Mouse (Mus musculus): ENCODE measurements around the gene Abhd2. TPM values are rescaled to one million over a fixed set of nuclear protein-coding genes. Genes with fewer than 3 reads are reported as not detected.
"Not testable (repeated sequence)": the region's sequence is repeated elsewhere in the genome, so short reads cannot be mapped to it uniquely, and the experiment has no call there.

Gene Abhd2
- total RNA-seq, 2 experiments from 2014 or later, result 67.6 to 67.7 TPM

DNA sequence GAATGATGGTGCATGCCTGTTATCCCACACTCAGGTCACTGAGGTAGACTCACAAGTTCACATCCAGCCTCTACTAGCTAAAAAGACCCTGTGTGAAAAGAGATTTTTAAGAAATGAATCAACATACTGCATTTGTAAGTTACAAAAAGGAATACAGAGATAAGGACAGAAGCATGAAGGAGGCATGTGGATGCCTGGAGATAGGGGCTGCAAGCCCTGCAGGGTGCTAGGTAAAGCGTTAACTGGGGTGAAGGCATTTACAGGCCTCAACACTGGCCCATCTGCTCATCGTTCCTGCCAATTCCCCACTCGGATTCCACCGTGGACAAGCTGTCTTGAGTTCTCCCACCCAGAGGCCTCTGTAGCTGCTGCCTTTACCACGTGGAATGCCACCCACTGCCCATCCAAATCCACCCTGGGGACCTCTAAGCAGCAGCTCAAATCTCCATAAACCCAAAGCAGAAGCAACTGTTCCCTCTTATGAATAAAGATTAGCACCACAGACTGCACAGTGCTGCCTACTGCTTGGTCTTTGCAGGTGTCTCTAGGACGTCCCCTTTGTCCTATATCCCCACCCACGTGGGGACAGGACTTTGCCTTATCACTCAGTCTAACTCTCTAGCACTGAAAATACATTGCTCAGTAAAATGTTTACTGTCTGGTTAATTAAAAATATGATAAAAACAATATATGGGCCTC lies 5.2 kb upstream of the Abhd2 start:
- no peak for DNase-seq

DNA sequence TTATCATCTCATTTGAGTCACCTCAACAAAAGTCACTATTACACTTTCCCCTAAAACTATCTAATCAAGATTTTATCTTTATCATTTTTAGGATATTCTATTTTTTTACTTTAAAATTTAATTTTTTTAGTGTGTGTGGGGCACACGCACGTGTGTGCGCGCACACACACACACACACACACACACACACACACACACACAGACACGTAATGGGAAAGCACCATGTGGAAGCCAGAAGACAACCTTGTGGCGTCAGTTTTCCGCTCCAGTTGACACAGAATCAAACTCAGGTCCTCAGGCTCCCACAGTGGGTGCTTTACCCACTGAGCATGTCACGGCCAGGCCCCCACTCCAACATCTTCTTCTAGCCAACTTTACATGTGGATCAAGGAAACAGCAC lies 4.1 kb upstream of the Abhd2 start:
- no peak for DNase-seq

DNA sequence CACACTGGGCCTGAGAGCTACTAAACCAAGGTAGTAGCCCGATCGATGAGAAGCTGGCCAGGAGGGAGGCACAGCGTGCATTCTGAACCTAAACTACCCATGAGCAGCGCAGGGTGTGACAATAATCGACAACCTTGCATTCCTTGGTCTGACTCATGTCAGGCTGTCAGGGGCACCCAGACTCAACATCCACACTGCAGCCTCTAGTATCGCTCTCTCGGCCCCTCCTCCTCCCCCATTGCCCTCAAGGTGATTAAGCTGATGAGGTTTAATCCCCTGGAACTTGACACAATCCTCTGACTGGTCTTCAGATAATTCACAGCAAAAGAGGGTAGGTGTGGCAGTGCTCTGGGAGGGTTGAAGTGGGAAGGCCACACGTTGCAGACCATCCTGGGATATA lies 3.6 kb upstream of the Abhd2 start:
- DNase-seq, result no peak

DNA sequence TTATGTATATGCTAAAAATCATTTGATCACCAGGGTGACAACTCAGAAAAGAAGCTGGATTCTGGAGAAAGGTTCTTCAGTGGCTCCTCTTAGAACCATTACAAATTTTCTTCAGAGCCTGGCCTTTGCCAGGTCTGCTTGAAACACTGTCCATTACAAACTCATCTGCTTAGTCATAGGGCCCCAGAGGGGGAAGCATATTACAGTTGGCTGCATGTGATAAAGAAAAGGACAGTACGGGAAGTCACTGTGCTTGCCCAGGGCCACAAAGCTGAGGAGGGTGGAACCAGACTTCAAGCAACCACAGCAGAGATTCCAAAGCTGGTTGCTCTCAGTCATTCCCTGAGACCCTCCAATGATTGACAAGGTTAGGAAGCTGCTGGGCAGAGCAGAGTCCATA lies 3.1 kb upstream of the Abhd2 start:
- no peak for DNase-seq

DNA sequence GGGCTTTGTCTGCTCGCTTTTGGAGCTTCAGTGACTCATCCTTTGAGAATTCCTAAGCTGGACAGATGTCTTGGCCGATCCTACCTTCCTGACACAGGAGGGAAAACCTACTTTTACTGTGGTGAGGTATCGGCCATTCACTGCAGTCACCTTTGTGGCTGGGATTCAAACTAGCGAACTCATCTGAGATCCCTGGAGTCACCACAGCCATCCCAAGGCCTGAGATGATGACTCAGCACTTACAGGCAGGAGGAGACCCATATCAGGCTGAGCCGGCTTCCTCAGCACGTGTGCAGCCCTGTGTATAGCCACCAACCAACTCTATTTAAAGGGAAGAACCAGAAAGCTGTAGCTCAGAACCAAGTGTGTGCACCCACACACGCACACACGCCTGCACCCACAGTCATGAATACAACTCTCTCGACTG lies 2.0 kb upstream of the Abhd2 start:
- no peak for DNase-seq

DNA sequence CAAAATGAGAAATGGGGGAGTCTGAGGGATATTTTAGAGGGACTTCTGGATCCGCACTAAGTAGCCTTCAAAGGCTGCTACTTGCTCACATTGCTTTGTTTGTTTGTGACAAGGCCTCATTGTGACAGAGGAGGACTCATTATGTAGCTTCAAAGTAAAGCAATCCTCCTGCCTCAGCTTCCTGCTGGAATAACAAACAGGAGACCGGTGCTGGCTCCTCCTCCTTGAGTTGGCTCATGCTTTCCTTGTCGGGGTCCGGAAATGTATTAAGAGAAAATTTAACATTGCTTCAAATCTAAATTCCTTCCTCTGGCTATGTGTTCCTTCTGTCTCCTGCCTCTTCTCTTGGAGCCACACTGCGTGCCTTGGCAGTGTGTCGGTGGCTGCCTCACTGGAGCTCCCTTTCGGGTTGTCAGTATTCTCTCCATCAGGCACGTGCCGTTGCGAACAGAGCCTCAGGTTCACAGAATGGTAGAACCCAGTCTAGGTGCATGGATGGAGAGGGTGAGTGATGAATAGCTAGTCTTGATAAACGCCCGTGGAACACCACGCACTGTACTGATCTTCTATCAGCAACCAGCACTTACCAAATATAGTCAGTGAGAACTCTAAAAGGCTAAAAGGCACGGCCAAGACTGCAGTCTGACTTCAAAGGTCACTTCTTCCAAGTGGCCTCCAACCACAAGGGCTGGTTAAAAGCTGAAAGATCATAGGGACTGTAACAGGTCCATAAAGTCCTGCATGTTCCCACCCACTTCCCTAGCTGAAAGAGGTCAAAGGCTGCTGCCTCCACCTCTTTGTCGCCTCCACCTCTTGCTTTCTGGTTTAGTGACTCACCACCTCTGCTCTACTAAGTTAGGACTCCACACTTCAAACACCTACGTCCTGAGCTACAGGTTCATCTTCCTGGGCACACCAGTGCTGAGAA lies 874 bp upstream of the Abhd2 start:
- no peak for DNase-seq

DNA sequence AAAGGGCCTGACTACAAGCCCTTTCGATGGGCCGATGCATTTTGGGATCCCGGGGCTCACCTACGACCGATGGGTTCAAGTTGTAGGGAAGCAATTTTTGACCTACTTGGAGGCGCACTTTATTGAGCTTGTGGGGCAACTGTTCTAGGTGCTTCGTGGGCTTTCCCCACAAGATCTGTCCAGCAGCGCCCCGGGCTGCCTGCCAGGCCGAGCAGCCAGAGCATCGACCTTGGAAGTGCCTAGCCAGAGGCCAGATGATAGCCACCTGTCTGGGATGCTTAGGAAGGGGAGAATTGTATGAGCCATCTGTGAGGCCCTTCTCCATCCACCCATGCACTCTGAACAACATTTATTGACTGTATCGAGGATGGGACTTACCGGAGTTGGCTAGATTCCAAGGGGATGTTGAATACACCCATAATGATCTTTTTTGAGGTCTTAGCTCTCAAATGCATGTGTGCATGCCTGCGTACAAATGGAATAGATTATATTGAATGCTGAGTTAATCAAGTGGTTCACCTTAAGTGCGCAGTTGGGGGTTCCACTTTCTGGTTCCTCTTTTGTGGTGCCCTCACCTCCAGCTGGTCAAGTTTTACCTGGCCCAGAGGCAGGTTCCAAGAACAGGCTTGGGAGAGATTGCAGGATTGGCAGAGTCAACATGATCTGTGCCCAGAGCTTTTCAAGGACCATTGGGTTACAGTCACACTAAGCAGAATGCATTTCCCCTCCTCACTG lies 906 bp downstream of the Abhd2 start:
- no peak for DNase-seq

DNA sequence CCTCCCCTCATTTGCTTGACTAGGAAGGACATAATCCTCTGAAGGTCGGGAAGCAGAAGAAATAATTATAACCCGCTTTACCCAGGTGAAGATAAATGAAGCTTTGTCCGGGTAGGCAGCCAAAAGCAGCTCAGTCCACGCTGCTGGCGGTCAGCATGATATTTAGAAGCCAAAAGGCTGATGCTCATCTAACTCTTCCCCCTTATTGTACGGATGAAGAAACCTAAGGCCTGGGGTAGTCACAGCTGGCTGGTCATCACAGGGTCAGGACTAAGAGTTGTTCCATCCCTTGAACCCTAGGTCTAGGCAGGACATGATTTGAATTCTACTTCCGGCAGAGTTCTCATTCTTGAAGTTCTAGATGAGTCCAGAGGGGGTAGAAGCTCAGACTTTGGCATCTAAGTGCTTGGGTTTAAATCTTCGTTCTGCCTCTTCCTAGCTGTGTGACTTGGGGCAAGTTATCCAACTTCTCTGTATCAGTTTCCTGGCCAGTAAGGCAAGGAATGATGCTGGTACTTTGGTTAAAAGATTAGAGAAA lies 1.5 kb downstream of the Abhd2 start:
- no peak for DNase-seq

DNA sequence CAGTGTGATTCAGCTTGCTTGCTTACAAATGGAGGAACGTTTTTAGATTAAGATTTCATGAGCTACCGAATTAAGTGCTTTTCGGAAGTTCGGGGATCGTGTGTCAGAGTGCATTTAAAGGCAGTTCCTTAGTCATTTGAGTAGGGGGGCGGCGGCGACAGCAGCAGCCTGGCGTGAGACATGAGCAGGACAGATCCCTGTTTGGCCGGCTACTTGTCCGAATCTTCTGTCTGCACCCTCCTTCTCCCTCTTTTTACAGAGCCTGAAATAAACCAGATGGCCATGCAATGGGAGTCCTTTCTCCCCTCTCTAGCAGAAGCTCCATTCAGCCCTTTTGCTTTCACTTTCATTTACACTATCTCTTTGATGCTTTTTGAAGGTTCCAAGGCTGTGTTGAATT lies 2.3 kb downstream of the Abhd2 start:
- DNase-seq, result no peak

DNA sequence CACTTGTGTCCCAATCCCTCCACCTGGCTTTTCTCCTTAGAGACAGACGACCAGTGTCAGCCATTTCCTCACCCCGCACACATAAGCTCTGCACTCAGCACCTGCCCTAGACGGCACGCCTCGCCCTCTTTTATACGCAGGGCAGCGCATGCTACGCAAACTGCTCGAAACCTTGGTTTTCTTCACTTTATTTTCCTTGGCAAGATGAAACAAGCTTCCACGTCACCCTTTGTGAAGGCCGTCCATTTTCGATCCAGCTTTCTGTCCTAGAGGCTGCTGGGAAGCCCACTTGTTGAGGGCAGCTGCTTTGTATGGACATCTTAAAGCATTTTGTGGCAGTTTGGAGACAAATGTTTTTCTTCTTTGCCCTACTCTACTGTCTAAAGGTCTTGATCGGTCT lies 5.4 kb downstream of the Abhd2 start:
- DNase-seq, result no peak

DNA sequence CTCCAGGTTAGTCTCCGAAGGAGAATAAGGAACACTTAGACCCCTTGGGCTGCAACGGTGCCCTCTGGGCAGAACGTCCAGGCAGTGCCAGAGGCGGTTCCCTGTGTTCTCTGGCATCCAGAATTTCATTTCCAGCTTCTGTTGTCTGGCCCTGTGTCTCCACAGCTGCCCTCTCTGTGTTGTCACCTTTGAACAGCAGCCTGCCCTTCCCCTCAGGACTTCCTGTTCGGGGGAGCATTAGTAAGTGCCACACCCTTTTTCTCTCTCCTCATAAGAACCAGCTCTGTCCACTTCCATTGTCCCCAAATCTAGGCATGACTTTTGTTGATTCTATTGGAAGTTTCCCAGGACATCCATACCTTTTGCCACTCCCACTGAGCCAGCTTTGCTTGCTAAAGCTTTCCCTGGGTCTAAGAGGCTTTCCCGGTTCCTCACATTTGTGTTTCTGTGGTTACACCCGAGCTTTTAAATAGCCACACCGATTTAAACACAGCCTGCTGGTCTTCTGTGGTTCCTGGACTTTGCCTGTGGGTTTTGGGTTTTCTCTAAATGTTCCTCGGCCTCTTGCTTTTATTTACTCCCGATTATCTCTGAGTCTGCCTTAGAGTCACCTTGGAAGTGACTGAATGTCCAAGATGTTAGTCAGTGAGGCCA lies 6.5 kb downstream of the Abhd2 start:
- DNase-seq, result no peak

DNA sequence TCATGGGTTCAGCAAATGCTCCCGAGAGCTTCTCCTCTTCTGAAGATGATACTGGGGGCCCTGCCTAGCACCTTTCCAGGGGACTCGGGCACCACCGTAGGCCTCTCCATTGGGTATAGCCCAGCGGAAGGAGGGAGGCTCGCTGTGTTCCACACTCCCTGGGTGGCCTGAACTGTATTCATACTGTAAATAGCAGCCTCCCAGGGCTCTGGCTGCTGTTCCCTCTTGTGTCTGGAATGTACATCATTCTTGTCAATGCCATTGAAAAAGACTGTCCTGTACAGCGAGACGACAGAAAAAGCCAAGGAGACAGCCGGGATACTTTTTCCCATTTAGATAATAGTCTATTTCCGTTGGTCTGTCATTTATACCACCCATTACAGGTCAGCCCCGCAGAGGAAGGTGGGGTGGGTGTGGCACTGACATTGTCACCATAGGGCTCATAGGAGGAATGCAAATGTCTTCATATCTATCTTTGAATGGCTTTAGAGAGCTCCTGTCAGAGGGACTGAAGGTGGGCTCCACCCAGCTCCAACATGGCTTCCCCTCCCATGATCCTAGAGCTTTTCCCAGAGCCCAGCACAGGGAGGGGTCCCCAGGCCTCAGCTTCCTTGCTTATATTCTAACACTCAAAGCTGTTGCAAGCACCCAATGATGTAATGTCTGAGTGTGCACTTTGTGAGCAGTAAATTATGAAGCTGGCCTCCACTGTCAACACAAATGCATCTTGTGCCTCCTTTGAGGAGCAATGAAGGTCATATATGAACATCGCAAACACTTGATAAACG lies 10.1 kb downstream of the Abhd2 start:
- peak in 1 of 2 experiments; percentile 1 for DNase-seq

DNA sequence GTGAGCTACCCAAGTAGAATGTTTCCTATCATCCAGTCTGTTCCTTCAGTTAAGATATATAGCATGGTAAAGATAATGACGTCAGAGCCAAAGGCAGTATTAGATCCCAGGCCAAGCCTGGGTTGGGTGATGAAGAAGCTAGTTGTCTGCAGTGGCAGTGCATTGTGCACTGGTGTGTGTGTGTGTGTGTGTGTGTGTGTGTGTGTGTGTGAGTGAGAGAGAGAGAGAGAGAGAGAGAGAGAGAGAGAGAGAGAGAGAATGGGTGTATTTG lies 10.6 kb downstream of the Abhd2 start:
- DNase-seq, result not testable (repeated sequence)

DNA sequence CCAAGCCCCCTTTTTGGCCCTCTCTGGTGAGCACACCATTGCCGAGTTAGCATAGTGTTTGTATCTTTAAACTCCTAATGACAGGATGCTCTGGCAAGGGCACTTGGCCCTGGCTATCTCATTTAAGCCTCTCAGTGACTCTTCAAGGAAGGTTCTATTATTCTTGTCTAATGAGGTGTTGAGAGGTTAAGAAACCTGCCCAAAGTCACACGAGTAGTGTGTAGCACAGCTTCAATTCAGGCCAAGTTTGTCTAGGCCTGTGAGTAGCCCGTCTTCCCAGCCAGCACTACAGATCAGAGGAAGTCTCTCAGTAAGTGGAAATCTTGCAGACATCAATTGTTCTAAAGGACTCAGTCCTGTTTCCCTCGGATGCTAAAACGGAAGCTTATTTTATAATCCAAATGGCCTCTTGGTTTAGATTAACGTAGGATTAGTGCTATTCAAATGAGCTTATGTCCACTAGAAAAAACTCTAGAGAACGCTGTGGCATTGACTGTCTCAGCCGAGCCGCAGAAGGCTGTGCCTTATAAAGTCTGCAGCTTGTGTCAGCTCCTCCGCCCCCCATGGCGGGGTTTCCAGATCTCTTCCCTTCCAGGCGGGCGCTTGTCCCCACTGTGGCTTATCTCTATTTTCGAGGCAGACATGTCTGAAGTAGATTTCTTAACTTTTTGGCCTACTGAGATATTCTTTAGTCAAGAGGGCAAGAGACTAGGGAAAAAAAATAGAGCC lies 11.3 kb downstream of the Abhd2 start:
- DNase-seq, result peak in 1 of 2 experiments; percentile 5

DNA sequence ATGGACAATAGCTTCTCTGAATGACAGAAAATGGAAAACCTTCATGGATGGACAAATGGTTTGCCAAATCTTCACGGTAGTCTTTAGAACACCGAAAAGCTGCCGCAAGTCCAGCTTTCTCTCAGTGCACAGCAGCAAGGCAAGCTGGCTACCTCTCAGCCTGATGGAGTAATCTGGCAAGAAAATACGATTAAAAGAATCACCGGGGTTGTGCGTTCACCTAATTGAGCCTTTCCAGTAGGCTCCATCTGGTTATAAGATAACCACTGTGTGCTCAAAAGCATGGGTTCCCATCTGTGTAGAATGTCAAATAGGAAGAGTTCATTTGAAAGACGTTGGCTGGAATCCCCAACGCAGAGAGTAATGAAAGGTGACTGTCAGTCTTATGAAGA lies 11.9 kb downstream of the Abhd2 start:
- DNase-seq, result no peak

DNA sequence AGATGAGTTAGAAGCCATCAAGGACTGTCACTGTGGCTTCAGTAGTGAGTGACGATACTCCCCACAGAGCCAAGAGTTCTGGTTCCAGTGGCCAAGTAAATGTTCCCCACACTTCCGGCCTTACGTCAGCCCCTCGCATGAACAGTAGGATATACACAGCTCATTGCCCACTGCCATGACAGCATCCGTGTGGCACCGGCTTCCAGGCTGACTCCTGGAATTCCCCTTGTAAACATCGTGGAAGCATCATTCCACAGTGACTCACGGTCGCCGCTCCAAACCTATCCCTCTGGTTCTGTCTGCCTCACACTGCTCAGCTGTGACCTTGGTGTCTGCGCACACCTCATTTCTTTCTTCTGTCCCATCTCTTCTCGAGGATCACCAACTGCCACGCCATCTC lies 12.4 kb downstream of the Abhd2 start:
- DNase-seq, result no peak

DNA sequence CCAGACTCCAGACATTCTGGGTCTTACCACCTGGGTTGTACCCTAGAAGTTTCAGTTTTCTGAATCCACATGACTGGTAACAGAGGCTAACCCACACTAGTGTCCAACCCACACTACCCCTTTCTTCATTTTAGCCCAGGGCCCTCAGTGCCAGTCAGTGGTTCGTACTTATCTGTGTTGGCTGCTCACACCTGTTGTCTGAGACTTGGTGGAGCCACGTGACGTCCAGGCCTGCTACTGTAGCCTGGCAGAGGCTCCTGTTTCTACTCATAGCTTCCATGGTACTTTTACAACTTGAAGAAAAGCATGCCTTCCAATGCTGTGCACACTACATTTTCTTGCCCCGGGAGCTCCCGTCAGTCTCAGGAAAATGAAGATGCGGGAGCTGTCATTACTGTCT lies 14.2 kb downstream of the Abhd2 start:
- no peak for DNase-seq

DNA sequence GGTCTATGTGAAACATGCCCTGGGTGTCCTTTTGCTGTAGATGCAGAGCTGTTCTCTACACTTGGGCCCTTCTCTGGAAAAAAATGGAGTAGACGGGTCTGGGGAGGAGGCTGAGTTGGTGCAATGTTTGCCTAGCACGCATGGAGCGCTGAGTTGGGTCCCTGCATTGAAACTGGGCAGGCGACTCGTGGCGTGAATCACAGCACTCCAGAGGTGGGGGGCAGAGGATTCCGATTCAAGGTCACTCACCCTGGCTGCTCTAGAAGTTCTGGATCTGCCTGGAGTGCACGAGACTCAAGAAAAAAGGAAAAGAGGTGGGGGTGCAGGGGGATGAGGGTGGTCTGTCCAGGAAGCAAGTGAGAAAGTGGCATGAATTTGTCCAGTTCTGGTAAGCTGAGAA lies 14.9 kb downstream of the Abhd2 start:
- no peak for DNase-seq

DNA sequence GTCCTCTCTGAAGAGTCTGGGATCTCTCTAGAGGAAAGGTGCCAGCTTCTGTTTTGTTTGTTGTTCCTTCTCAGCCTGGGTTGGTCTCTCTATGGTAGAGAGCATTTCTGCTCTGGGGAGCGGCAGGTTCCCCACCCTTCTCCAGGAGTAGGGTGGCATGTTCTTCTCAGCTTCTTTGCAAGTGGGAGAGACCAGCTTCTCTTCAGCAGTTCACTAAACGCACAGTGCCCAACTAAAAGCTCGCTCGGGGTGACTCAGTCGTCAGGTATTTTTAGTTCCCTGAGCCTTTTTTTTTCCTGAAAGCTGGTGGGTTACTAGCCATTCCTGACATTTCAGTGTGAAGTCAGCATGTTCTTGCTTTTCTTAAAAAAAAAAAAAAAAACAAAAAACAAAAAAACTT lies 15.4 kb downstream of the Abhd2 start:
- no peak for DNase-seq

DNA sequence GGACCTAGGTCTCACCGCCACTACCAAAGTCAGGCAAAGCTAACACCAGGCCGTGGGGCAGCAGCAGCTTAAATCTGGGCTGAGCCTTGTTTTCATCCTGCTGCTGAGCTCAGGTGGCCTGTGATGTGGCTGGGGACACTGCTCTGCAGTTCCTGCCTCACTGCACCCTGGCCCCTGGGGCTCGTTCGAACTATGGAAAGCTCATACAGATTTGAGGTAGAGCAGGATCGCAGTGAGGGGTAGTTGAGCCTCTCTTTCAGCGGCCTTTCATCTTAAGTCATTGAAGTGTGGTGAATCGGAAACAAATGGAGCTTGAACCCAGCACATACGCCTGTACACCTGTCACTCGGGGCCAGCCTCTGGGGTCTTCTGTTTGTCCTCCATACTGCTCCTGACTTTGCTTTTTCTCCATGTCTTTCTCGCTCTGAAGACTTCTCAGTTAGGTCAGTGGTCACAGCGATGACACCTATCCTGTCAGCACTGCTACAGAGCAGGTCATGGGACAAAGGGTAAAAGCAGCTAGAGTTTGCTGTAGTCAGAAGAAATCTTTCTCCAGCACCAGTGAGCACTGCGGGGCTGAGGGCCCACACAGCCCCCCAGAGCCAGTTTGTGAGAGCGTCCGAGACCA lies 20.7 kb downstream of the Abhd2 start:
- no peak for DNase-seq

All from layer of hippocampus, postnatal 36 days (tissue).